Mouse (Mus musculus): ENCODE results near the gene Srsf2.
A peak's percentile ranks its signal among the peaks of the same experiment; 100 is the strongest.
"Not testable (repeated sequence)": the region's sequence is repeated elsewhere in the genome, so short reads cannot be mapped to it uniquely, and the experiment has no call there.

Srsf2 gene

GRCm38 (mm10) chr11:116826550-116827504, 26.1 kb downstream of the Srsf2 start:
- DNase-seq: no peak

DNA sequence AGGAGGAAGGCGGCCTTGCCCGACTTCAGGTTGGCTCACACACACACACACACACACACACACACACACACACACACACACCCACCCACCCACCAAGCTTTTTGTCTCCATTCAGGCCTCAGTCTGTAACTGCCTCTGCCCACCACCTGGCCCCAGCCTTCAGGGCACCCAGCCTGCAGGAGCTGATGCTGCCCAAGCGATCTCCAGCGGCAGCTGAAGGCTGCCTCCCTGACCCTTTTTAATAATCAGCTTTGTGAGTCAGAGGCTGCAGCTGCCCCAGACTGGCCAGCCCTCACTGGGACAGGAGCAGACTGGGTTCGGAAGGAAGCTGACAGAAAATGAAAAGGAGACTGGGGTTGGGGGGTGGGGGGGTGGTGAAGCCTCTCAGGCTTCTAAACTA, 27.7 kb downstream of the Srsf2 start:
- DNase-seq: no peak

DNA sequence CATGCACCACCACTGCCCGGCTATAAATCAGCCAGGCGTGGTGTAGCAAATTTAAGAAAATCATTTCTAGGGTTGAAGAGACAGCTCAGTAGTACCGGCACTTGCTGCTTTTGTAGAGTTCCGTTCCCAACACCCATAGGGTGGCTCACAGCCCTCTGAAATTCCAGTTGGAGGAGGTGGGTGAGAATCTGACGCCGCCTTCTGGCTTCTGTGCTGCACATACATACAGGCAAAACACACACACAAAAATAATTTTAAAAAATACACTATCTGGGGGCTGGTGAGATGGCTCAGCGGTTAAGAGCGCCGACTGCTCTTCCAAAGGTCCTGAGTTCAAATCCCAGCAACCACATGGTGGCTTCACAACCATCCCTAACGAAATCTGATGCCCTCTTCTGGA, 29.0 kb downstream of the Srsf2 start:
- not testable (repeated sequence) for DNase-seq

- DNase-seq: no peak
Observed at GRCm38 (mm10) chr11:116823255-116823654, 29.6 kb downstream of the Srsf2 start.

- DNase-seq: no peak
Observed at GRCm38 (mm10) chr11:116822626-116823025, 30.3 kb downstream of the Srsf2 start.

GRCm38 (mm10) chr11:116822215-116822614, 30.7 kb downstream of the Srsf2 start:
- DNase-seq: no peak

- no peak for DNase-seq
Observed at GRCm38 (mm10) chr11:116821057-116821940, 31.6 kb downstream of the Srsf2 start.

DNA sequence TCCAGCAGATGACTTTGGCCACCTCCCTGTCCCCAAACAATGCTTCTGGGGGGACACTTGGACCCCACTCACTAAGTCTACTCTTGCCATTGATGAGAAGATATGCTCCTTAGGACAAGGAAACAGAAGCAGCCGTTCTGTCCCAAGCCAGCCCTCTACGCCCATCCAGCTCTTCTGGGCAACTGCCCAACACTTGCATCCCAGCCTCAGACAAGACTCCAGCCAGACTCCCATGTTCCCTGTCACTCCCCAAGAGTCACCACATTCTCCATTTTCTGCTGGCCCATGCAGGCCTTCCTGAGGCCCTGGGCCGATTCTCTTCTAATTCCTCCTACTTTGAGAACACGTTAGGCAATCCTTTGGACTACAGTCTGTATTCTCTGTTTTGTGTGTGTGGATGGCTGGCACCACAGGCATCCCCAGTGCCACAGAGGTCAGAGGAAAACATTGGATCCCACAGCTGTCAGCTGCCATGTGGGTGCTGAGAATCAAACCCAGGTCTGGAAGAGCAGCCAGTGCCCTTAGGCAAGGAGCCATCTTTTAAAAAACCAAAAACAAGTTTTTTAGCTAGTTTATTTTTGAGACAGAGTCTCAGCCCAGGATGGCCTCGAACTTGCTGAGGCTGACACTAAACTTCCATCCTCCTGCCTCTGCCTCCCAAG, 32.8 kb downstream of the Srsf2 start:
- no peak for DNase-seq

GRCm38 (mm10) chr11:116818722-116819121, 34.2 kb downstream of the Srsf2 start:
- DNase-seq: no peak

DNA sequence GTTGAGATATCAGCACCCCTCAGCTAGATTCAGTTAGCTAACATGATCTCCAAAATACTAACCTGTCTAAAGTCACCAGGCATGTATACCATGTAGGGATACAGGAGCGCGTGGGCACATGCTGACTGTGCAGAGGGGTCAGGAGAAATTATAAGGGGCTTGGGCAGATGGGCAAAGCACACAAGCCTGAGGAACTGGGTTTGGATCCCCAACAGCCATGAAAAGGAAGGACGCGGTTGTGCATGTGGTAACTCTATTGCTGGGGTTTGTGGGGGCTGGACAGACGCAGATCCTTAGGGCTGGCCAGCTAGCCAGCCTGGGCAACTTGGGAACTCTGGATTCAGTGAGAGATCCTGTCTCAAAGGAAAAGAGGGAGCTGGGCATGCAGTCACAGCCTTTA, 35.3 kb downstream of the Srsf2 start:
- DNase-seq: no peak

- DNase-seq: no peak
Observed at GRCm38 (mm10) chr11:116816769-116817168, 36.1 kb downstream of the Srsf2 start.

- no peak for DNase-seq
Observed at GRCm38 (mm10) chr11:116814884-116815415, 37.9 kb downstream of the Srsf2 start.

GRCm38 (mm10) chr11:116814076-116814883, 38.6 kb downstream of the Srsf2 start:
- no peak for DNase-seq

DNA sequence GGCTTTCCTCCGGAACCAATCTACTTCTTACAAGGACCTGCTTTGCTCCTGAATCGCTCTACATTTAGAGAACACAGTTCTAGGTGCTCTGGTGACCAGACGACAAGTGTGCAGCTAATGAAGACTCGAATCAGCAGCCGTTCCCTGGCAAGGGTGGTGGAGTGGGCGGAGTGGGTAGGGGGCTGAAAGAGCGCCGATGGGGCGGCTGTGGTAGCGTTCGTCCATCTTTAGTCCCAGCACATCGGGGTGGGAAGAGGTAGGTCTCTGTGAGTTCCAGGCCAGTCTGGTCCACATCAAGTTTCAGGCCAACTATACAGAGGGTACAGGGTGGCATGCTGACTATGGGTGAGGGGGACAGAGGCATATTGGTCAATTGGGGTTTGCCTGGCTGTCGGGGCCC, 39.3 kb downstream of the Srsf2 start:
- no peak for DNase-seq

GRCm38 (mm10) chr11:116812793-116813529, 39.9 kb downstream of the Srsf2 start:
- no peak for DNase-seq

- DNase-seq: peak in 1 of 2 experiments; percentile 36
Observed at GRCm38 (mm10) chr11:116810983-116811901, 41.7 kb downstream of the Srsf2 start.

DNA sequence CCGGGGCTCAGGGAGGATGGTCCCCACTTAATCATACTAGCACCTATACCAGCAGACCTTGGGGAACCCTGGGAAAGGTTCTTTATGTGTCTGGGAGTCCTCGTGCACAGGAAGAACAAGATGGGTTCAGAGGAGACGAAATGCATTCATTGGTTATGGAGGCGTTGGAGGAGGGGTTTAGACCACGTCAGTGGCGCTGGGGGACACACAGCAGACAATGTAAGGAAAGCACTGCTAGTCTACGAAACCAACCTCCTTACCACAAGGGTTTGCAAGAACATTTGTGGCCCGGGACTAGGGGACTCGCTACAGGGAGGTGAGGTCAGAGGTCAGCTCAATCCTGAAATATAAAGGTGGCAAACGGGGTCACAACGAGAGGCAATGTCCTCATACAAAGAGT, 42.4 kb downstream of the Srsf2 start:
- DNase-seq: no peak

- DNase-seq: no peak
Observed at GRCm38 (mm10) chr11:116809520-116809919, 43.4 kb downstream of the Srsf2 start.

- DNase-seq: no peak
Observed at GRCm38 (mm10) chr11:116808811-116809395, 44.0 kb downstream of the Srsf2 start.
